Mouse (Mus musculus): ENCODE data around the gene Bmx.
A peak's percentile ranks its signal among the peaks of the same experiment; 100 is the strongest.

Bmx gene

DNA sequence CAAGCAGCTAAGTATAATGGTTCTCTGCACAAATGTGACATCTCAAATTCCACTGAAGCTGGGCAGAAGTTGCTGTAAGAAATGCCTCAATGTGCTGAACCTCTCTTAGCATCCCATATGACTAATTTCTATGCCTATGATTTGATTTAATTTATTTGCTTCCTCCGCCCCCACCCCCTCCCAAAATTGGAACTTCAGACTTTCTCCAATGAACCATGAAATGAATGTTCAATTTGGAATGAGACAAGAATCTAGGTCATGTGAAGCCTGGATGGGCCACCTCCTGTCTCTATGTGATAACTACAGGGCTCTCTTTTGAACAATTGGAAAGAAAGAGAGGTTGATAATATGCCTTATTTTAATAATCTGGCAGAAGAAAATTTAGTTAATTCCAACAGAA lies 82.7 kb downstream of the Bmx start:
- no peak for DNase-seq (ENCODE audit: low read depth, low spot score)

GRCm38 (mm10) chrX:164173880-164174279 lies 84.1 kb downstream of the Bmx start:
- no peak for DNase-seq (ENCODE audit: low read depth, low spot score)

DNA sequence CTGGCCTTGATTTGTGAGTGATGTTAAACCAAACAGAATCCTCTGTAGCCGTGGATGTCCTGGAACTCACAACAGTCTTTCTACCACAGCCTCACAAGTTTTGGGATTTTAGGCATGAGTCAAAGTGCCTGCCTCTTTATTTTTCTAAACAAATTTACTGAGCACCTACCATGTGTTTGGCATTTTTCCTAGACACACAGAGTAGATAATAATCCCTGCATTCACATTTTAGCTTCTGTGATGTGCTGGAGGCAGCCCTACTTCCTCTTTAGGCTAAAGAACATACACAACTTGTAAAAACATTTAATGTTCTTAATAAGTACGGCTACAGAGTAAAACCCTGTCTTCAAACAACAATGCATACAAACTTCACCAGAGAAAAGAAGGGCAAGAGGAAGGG lies 87.0 kb downstream of the Bmx start:
- DNase-seq (ENCODE audit: low read depth, low spot score): no peak

DNA sequence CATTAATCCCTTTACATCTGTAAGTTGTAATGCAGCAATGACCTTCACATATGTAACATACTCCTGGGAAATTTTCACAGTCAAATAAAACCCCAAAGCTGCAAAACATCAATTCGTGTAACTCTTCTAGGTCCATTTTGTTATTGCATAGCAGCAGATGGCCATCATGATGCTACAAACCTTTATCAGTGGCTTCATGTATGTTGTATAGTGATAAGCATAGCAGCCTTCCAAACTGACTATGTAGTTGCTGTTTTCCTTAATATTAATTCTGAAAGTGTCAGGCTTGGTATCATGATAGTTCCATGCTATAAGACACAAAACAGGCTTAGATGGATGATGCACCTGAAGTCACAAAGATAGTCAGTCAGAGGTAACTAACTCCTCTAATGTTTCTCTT lies 93.3 kb downstream of the Bmx start:
- DNase-seq (ENCODE audit: low read depth, low spot score): peak; percentile 19

GRCm38 (mm10) chrX:164154594-164154993 lies 103.4 kb downstream of the Bmx start:
- no peak for DNase-seq (ENCODE audit: low read depth, low spot score)

- DNase-seq (ENCODE audit: low read depth, low spot score): no peak
Measured at GRCm38 (mm10) chrX:164153606-164154005, 104.4 kb downstream of the Bmx start.

DNA sequence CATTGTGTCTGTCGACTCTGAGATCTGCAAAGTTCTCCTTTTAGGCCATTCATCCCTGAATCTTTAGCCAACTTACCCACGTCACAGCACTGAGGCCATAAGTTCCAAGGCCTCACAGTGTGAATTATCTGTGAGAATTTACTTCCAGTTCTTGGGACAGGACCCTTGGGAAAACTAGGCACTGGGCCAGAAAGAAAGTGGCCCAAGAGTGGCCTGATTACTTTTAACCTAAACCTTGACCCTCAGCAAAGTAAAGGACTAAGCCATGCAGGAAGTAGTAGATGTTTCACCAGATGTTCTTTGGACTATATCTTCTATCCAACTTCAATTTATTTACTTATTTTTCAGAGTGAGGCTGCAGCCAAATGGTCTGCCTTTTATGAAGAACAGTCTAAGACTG lies 105.3 kb downstream of the Bmx start:
- no peak for DNase-seq (ENCODE audit: low read depth, low spot score)

GRCm38 (mm10) chrX:164145463-164146250 lies 112.3 kb downstream of the Bmx start:
- DNase-seq (ENCODE audit: low read depth, low spot score): peak; percentile 13
